10 mouse cellular contexts compared by ENCODE assay signal in genomic region chr11:85273299-85273698, GRCm38 (mm10). TPM values are rescaled to one million over a fixed set of nuclear protein-coding genes. Genes with fewer than 3 reads are reported as not detected.
DNase-seq lines count a peak whose midpoint lies in the region; ATAC-seq and TF ChIP-seq lines count a peak whose summit lies in the region.
"Had no signal": no experiment of that assay in that cellular context is flagged by ENCODE, and none has a peak within 500 bp of the region (broad histone marks: within the 10 kb centered on the region; RNA-seq: fewer than 3 reads in every experiment).

No protein-coding gene starts in this region.

- no peaks in the 10 kb centered on the region for H3K9me3 ChIP-seq in hindbrain, postnatal 0 days (ENCODE audit: low read length)
- no peaks in the 10 kb centered on the region for H3K9me3 ChIP-seq in hindbrain, embryonic 11.5 days (ENCODE audit: control insufficient read depth, low read length)
- H3K9me3 ChIP-seq: forebrain, embryonic 13.5 days had no signal

- no peak overlapping the region for H3K9ac ChIP-seq in hindbrain, postnatal 0 days (replicated peaks; ENCODE audit: low read length)
- no peak overlapping the region for H3K9ac ChIP-seq in hindbrain, embryonic 11.5 days (ENCODE audit: low read depth, low read length)
- H3K9ac ChIP-seq: forebrain, embryonic 13.5 days had no signal

- no peak overlapping the region for H3K4me3 ChIP-seq in hindbrain, postnatal 0 days (ENCODE audit: low read length)
- H3K4me3 ChIP-seq in hindbrain, embryonic 11.5 days (ENCODE audit: low read depth, low read length), result no peak overlapping the region
- H3K4me3 ChIP-seq: forebrain, embryonic 13.5 days had no signal

- H3K27me3 ChIP-seq in hindbrain, postnatal 0 days (ENCODE audit: insufficient read depth, low read length), result no peaks in the 10 kb centered on the region
- no peaks in the 10 kb centered on the region for H3K27me3 ChIP-seq in hindbrain, embryonic 11.5 days (ENCODE audit: control insufficient read depth, insufficient read depth, low read length)
- H3K27me3 ChIP-seq: forebrain, embryonic 13.5 days had no signal

- WGBS in hindbrain, postnatal 0 days, result 74% methylated on average over 6 of the region's 6 CpGs
- WGBS in hindbrain, embryonic 11.5 days, result 70% methylated on average over 6 of the region's 6 CpGs

- H3K36me3 ChIP-seq in hindbrain, postnatal 0 days (ENCODE audit: insufficient read depth, low read length), result no peaks in the 10 kb centered on the region
- H3K36me3 ChIP-seq in hindbrain, embryonic 11.5 days (ENCODE audit: control insufficient read depth, insufficient read depth, low read length), result no peaks in the 10 kb centered on the region

- no peak for DNase-seq in hindbrain, postnatal 0 days (ENCODE audit: low spot score)
- DNase-seq in hindbrain, embryonic 11.5 days (ENCODE audit: low spot score), result no peak
- peak; percentile 29 to 71 for DNase-seq in spleen, postnatal 10 days (ENCODE audit: low spot score in 2 of 2)
- no peak for DNase-seq in spleen, adult 12 weeks (ENCODE audit: low spot score)
- peak; percentile 58 for DNase-seq in ZHBTc4 (ENCODE audit: low read depth, low spot score)
- DNase-seq in thymus, postnatal 25 days, result peak; percentile 21
- DNase-seq in right cerebral cortex, postnatal 25 days, result no peak
- DNase-seq: heart, adult 18-20 months had no signal

- no peak overlapping the region for H3K27ac ChIP-seq in hindbrain, postnatal 0 days
- no peak overlapping the region for H3K27ac ChIP-seq in hindbrain, embryonic 11.5 days (ENCODE audit: low read depth, low read length)
- H3K27ac ChIP-seq: forebrain, embryonic 13.5 days had no signal

- no peak for ATAC-seq in hindbrain, postnatal 0 days
- no peak for ATAC-seq in hindbrain, embryonic 11.5 days (ENCODE audit: low FRiP score)
- no peak for ATAC-seq in megakaryocyte progenitor cell, adult 5-6 weeks (replicated peaks; ENCODE audit: poor library complexity)
- ATAC-seq: forebrain, embryonic 13.5 days had no signal

- TF ChIP-seq CTCF in hindbrain, postnatal 0 days (IDR thresholded peaks at IDR 0.05; ENCODE audit: low read depth), result peak; percentile 20; the same call in 1 of the 2 replicates

- no peaks in the 10 kb centered on the region for H3K4me1 ChIP-seq in hindbrain, postnatal 0 days (ENCODE audit: insufficient read depth, low read length)
- no peaks in the 10 kb centered on the region for H3K4me1 ChIP-seq in hindbrain, embryonic 11.5 days (replicated peaks; ENCODE audit: control insufficient read depth, insufficient read depth, low read length)
- H3K4me1 ChIP-seq: forebrain, embryonic 13.5 days had no signal

- H3K4me2 ChIP-seq in hindbrain, postnatal 0 days (ENCODE audit: low read depth, low read length), result no peak overlapping the region
- no peak overlapping the region for H3K4me2 ChIP-seq in hindbrain, embryonic 11.5 days (replicated peaks; ENCODE audit: low read depth, low read length)
- H3K4me2 ChIP-seq: forebrain, embryonic 13.5 days had no signal

RNA-seq across cellular contexts. Expression of gene Ppm1d, which starts 37.7 kb away (rescaled TPM):
- 11.4 and 12.8 TPM in 2 replicates for total RNA-seq in hindbrain, postnatal 0 days (2014; rRNA removed)
- 14.4 and 14.5 TPM in 2 replicates for polyA plus RNA-seq in hindbrain, postnatal 0 days (2015; fragmentation: Nextera tagmentation; extraction: Ambion mirVana)
- polyA plus RNA-seq in hindbrain, embryonic 11.5 days (2014; fragmentation: Nextera tagmentation; extraction: Ambion mirVana), result 26.5 and 28.4 TPM in 2 replicates
- 27.7 and 31.8 TPM in 2 replicates for total RNA-seq in megakaryocyte progenitor cell, adult 5-6 weeks (2015)
- total RNA-seq in megakaryocyte progenitor cell, adult 5-6 weeks (2017), result 12.4 and 13.4 TPM in 2 replicates

RNA-seq across cellular contexts. Expression of gene Appbp2, which starts 38.4 kb away (rescaled TPM):
- 54.0 and 54.8 TPM in 2 replicates for total RNA-seq in hindbrain, postnatal 0 days (2014; rRNA removed)
- 44.9 and 45.3 TPM in 2 replicates for polyA plus RNA-seq in hindbrain, postnatal 0 days (2015; fragmentation: Nextera tagmentation; extraction: Ambion mirVana)
- 65.0 and 65.5 TPM in 2 replicates for polyA plus RNA-seq in hindbrain, embryonic 11.5 days (2014; fragmentation: Nextera tagmentation; extraction: Ambion mirVana)
- total RNA-seq in megakaryocyte progenitor cell, adult 5-6 weeks (2015), result 33.2 and 34.1 TPM in 2 replicates
- 21.3 and 26.2 TPM in 2 replicates for total RNA-seq in megakaryocyte progenitor cell, adult 5-6 weeks (2017)

Comparison
In these comparisons a context has a peak if more than half of its experiments do, and no peak if none do; other contexts are left out.
1. DNase-seq: peak in spleen, postnatal 10 days (2 of 2), ZHBTc4 (single experiment) and thymus, postnatal 25 days (single experiment); none in hindbrain, postnatal 0 days (single experiment), hindbrain, embryonic 11.5 days (single experiment), spleen, adult 12 weeks (single experiment) and right cerebral cortex, postnatal 25 days (single experiment).